Mouse (Mus musculus) thymus, postnatal 0 days (tissue): ENCODE measurements around the gene Dnajb3. TPM values are rescaled to one million over a fixed set of nuclear protein-coding genes. Genes with fewer than 3 reads are reported as not detected.

Experiments
- DNase-seq: peaks from one replicate; pipeline ENCODE4 v3.0.0-alpha.2; 2015; ENCODE audit warnings: low spot score
- polyA plus RNA-seq: library from polyadenylated mRNA; unstranded; fragments of >200 nt; fragmentation: Nextera tagmentation; extraction: Ambion mirVana; gene quantifications from 2 replicates; pipeline ENCODE4 v1.2.1, GENCODE M21; 2015

Dnajb3 gene
- 2.9 and 3.9 TPM in 2 replicates for polyA plus RNA-seq

GRCm38 (mm10) chr1:88205294-88205922, at the start of gene Dnajb3:
Gene Dnajb3, minus strand, starts transcription at chr1:88205782.
- DNase-seq: peak; percentile 79

- DNase-seq: no peak
Measured at GRCm38 (mm10) chr1:88254793-88255465, 49.3 kb upstream of the Dnajb3 start.

- DNase-seq: no peak
Measured at GRCm38 (mm10) chr1:88253540-88253939, 48.0 kb upstream of the Dnajb3 start.

GRCm38 (mm10) chr1:88253106-88253505, 47.5 kb upstream of the Dnajb3 start:
- DNase-seq: no peak

- no peak for DNase-seq
Measured at GRCm38 (mm10) chr1:88250023-88250422, 44.4 kb upstream of the Dnajb3 start.

GRCm38 (mm10) chr1:88249596-88249995, 44.0 kb upstream of the Dnajb3 start:
- no peak for DNase-seq

GRCm38 (mm10) chr1:88248658-88249057, 43.1 kb upstream of the Dnajb3 start:
- no peak for DNase-seq

GRCm38 (mm10) chr1:88247660-88248059, 42.1 kb upstream of the Dnajb3 start:
- no peak for DNase-seq

- DNase-seq: no peak
Measured at GRCm38 (mm10) chr1:88246386-88246785, 40.8 kb upstream of the Dnajb3 start.

- DNase-seq: no peak
Measured at GRCm38 (mm10) chr1:88245881-88246280, 40.3 kb upstream of the Dnajb3 start.

- DNase-seq: no peak
Measured at GRCm38 (mm10) chr1:88243861-88244260, 38.3 kb upstream of the Dnajb3 start.

- DNase-seq: no peak
Measured at GRCm38 (mm10) chr1:88240579-88240978, 35.0 kb upstream of the Dnajb3 start.

GRCm38 (mm10) chr1:88240072-88240471, 34.5 kb upstream of the Dnajb3 start:
- no peak for DNase-seq

GRCm38 (mm10) chr1:88238771-88239170, 33.2 kb upstream of the Dnajb3 start:
- no peak for DNase-seq

- no peak for DNase-seq
Measured at GRCm38 (mm10) chr1:88237311-88237710, 31.7 kb upstream of the Dnajb3 start.

- DNase-seq: no peak
Measured at GRCm38 (mm10) chr1:88235894-88236415, 30.4 kb upstream of the Dnajb3 start.

GRCm38 (mm10) chr1:88235046-88235893, 29.7 kb upstream of the Dnajb3 start:
- DNase-seq: no peak

- no peak for DNase-seq
Measured at GRCm38 (mm10) chr1:88234646-88235045, 29.1 kb upstream of the Dnajb3 start.

GRCm38 (mm10) chr1:88234248-88234610, 28.6 kb upstream of the Dnajb3 start:
- DNase-seq: no peak

- DNase-seq: no peak
Measured at GRCm38 (mm10) chr1:88233421-88234247, 28.1 kb upstream of the Dnajb3 start.
